Mouse (Mus musculus): ENCODE measurements around the gene Tfap2b.

DNA sequence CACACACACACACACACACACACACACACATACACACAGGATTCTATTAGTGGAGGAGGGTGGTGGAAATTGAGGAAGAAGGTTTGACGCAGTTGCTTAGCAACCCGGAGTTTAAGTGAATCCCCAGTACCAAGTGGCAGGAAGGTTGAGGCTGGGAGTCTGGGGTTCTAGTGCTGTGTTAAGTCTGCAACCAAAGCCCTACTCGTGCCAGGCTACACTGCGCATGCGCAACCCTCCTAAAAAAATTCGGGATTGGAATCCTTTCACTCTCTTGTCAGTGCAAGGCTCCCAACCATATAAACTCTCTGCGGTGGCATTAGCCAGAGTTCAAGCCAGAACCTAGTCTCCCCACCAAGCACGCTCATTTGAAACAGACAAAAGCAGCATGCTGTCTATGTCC is 18.0 kb downstream of the Tfap2b start:
- no peak for TF ChIP-seq CTCF (IDR thresholded peaks at IDR 0.05; ENCODE audit: insufficient read depth, low read depth, low read length)
- TF ChIP-seq POLR2A (IDR thresholded peaks at IDR 0.05; ENCODE audit: insufficient read depth, low read depth, low read length), result no peak

Data from olfactory bulb, adult 2 months (tissue).